Mouse (Mus musculus): ENCODE measurements around the gene Nde1. TPM values are rescaled to one million over a fixed set of nuclear protein-coding genes. Genes with fewer than 3 reads are reported as not detected.

Gene Nde1
- polyA plus RNA-seq, 1 experiment = 24.7 TPM

DNA sequence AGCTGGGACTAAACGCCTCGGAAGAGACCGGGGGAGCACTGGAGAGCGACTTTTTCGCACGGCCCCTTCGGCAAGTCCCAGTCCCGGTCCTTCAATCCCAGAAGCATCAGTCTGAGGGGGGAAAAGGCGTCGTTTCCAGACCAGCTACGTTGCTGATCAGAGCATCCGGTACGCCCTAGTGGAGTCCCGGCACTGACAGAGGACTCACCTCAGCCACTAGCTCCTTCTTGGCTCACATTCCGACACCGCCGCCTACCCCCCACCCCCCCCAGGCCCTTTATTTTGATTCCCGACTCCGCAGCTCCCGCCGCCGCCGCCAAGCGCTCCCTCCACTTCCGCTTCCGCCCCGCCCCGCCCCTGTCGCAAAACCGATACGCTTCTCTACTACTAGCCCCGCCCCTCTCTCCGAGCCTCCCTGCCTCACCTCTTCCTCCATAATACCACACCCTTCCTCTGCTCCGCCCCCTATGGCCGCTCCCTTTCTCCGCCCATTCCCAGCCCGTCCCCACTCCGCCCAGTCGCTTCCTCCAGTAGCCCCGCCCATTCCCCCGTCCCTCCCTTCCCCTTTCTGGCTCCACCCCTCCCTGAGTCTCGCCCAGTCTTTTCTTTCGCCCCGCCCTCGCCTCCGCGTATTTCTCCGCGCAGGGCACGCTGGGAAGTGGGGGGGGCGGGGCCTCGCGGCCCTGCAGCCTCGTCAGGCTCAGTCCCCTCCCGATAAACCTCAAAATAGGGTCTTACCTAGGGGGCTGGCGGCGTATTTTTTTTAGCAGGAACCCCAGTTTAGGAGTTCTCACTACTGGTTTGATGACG, 3.9 kb upstream of the Nde1 start:
- WGBS = 1% methylated on average over 56 of the region's 58 CpGs
- peak; percentile 88 for DNase-seq (ENCODE audit: low read depth, low spot score)

DNA sequence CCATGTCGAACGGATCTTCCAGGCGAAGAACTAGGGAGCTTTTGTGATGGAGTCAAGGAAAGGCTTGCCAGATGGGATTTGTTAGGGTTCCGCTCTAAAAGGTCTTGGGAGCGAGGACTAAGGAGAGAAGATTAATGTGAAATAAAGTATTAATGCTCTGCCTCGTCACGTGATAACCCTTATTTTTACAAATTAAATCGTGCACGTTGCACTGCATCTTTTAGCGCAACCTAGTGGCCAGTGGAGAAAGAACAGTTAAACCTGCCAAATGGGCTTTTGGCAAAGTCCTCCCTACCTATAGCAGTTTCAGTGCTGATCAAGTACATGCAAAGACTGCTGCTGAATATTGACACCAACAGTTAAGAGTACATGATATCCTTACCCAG, 3.3 kb upstream of the Nde1 start:
- WGBS = 0% methylated on average over 10 of the region's 10 CpGs
- peak; percentile 47 for DNase-seq (ENCODE audit: low read depth, low spot score)

GRCm38 (mm10) chr16:14160941-14161340, 2.1 kb upstream of the Nde1 start:
- 85% methylated on average over 1 of the region's 1 CpGs for WGBS
- DNase-seq (ENCODE audit: low read depth, low spot score) = no peak

GRCm38 (mm10) chr16:14163731-14164130, 656 bp downstream of the Nde1 start:
- 6% methylated on average over 10 of the region's 10 CpGs for WGBS
- no peak for DNase-seq (ENCODE audit: low read depth, low spot score)

GRCm38 (mm10) chr16:14166490-14166889, 3.4 kb downstream of the Nde1 start:
- no peak for DNase-seq (ENCODE audit: low read depth, low spot score)
- 80% methylated on average over 4 of the region's 4 CpGs for WGBS

DNA sequence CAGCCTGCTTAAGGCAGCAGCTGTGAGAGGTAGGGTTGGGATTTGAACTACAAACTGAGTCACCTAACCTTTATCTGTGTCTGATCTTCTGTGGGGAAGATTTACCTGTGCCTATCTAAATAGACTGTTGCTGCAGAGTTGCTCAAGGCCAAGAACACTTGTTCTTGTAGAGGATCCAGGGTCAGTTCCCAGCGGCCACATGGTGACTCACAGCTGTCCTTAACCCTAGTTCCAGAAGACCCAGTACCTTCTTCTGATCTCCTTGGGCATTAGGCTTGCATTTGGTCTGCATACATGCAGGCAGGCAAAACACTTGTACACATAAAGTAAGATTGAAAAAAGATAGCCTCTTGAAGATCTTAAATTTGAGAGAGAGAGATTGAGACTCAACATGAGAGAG, 6.6 kb downstream of the Nde1 start:
- DNase-seq (ENCODE audit: low read depth, low spot score) = no peak
- WGBS = 86% methylated on average over 1 of the region's 1 CpGs

GRCm38 (mm10) chr16:14178041-14178440, 15.0 kb downstream of the Nde1 start:
- no peak for DNase-seq (ENCODE audit: low read depth, low spot score)

DNA sequence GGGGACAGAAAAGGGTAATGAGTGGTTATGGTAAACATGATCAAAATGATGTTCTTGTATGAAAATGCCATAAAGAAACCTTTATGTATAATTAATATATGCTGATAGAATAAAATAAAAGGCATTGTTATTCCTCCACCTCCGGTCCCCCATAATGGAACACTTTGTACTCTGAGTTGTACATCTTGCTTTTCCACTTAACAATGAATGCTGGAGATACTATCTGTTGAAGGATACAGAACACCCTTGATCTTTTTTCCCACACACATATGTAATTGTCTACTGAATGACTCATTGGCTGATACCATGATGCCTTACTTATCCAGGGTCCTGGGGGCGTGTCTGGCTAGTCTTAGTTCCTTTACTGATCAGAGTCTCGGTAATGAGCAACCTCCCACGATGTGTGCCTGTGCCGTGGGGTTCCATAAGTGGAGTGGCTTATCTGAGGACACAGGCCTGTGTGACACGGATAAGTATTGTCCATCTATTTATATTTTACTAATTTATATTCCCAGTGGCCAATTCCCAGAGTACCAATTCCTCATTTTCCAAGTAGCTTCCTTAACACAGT, 17.2 kb downstream of the Nde1 start:
- no peak for DNase-seq (ENCODE audit: low read depth, low spot score)
- 89% methylated on average over 6 of the region's 6 CpGs for WGBS

More at GRCm38 (mm10) chr16:14178041-14178440, 15.0 kb downstream of the Nde1 start:
- WGBS = 48% methylated on average over 3 of the region's 3 CpGs

GRCm38 (mm10) chr16:14182360-14182759, 19.3 kb downstream of the Nde1 start:
- no peak for DNase-seq (ENCODE audit: low read depth, low spot score)
- 82% methylated on average over 5 of the region's 5 CpGs for WGBS

DNA sequence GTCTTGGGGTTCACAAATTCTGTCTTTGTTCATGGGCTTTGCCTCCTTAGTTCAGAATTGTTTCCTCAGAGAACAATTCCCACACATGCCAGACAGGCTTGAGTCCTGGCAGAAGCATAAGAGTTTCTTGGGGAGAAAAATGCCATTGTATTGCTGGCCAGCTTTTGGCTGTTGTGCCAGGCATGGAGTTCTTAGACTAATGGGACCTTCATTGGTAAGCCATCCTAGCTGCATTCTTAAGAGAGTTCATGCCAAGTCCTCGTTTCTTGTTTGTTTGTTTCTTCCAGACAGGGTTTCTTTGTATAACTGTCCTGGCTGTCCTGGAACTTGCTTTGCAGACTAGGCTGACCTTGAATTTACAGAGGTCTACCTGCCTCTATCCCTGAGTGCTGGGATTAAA, 20.8 kb downstream of the Nde1 start:
- WGBS = 73% methylated on average over 1 of the region's 1 CpGs
- no peak for DNase-seq (ENCODE audit: low read depth, low spot score)

GRCm38 (mm10) chr16:14185516-14185915, 22.4 kb downstream of the Nde1 start:
- DNase-seq (ENCODE audit: low read depth, low spot score) = no peak
- WGBS = 96% methylated on average over 5 of the region's 5 CpGs

GRCm38 (mm10) chr16:14194164-14194950, 31.3 kb downstream of the Nde1 start:
- WGBS = 57% methylated on average over 9 of the region's 9 CpGs
- DNase-seq (ENCODE audit: low read depth, low spot score) = no peak

GRCm38 (mm10) chr16:14195427-14195826, 32.4 kb downstream of the Nde1 start:
- DNase-seq (ENCODE audit: low read depth, low spot score) = peak; percentile 10

DNA sequence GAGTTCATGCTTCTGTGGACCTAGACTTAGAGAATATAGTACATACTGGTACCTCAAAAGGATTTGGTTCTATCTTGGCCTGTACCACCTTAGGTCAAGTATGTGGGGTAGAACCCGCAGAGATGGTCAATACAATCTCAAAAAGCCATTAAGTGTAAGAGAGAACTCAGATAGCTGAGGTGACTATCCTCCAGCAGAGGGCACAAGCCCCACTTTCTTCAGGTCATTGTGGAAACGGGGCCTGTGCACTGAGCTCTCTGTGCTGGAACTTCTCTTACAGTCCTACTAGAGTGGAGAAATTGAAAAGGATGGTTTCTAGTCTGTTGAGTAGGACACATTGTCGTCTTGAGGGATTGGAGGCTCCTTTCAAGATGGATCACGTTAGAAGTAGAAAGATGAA, 35.7 kb downstream of the Nde1 start:
- 69% methylated on average over 4 of the region's 4 CpGs for WGBS
- no peak for DNase-seq (ENCODE audit: low read depth, low spot score)

More at GRCm38 (mm10) chr16:14195427-14195826, 32.4 kb downstream of the Nde1 start:
- WGBS = 28% methylated on average over 1 of the region's 1 CpGs

- 72% methylated on average over 3 of the region's 3 CpGs for WGBS
- no peak for DNase-seq (ENCODE audit: low read depth, low spot score)
Observed at GRCm38 (mm10) chr16:14215156-14215555, 52.1 kb downstream of the Nde1 start.

GRCm38 (mm10) chr16:14237100-14237723, 74.1 kb downstream of the Nde1 start:
- peak; percentile 31 for DNase-seq (ENCODE audit: low read depth, low spot score)

GRCm38 (mm10) chr16:14242059-14242458, 79.0 kb downstream of the Nde1 start:
- 58% methylated on average over 3 of the region's 3 CpGs for WGBS
- DNase-seq (ENCODE audit: low read depth, low spot score) = no peak

More at GRCm38 (mm10) chr16:14237100-14237723, 74.1 kb downstream of the Nde1 start:
- WGBS = 14% methylated on average over 6 of the region's 6 CpGs
